Mouse (Mus musculus): ENCODE data around the gene Phldb1. TPM values are rescaled to one million over a fixed set of nuclear protein-coding genes. Genes with fewer than 3 reads are reported as not detected.
A peak's percentile ranks its signal among the peaks of the same experiment; 100 is the strongest.

The Phldb1 gene
- polyA plus RNA-seq, 1 experiment from 2014 or later = 44.3 TPM

DNA sequence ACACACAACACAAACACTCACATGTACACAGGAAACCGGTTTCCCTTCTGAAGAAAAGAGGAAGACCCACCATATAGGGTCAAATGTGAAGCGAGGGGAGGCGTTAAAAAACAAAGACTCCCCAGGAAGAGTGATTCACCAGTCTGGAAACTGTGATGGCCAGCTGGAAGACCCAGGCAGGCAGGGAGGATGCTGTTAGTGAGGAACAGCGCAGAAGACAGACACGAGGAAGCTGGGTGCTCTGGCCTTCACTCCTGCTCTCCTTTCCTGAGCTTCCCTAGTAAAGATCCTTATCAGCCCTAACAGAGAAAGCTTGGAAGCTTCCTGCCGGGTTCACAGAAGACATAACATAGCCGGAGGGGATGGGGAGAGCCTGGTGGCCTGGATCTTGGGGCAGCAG, 12.0 kb downstream of the Phldb1 start:
- Histone ChIP-seq H3K9ac (ENCODE audit: low read length) (no peak overlapping the region), H3K4me3 (ENCODE audit: low read depth, low read length) (no peak overlapping the region), H3K4me1 (ENCODE audit: control insufficient read depth, insufficient read depth, low read length) (peaks cover 47% of the 10 kb centered on the region), H3K4me2 (ENCODE audit: low read depth) (no peak overlapping the region), H3K27ac (ENCODE audit: low read depth, low read length) (no peak overlapping the region), H3K27me3 (ENCODE audit: control insufficient read depth, insufficient read depth, low read length) (no peaks in the 10 kb centered on the region), H3K9me3 (ENCODE audit: control insufficient read depth, low read length) (no peaks in the 10 kb centered on the region), H3K36me3 (ENCODE audit: control insufficient read depth, insufficient read depth, low read length) (no peaks in the 10 kb centered on the region; the same call in 1 of the 2 replicates)
- 56% methylated on average over 7 of the region's 7 CpGs for WGBS
- DNase-seq (ENCODE audit: low spot score) (no peak), ATAC-seq (ENCODE audit: insufficient read depth, low FRiP score, low TSS enrichment) (no peak)

DNA sequence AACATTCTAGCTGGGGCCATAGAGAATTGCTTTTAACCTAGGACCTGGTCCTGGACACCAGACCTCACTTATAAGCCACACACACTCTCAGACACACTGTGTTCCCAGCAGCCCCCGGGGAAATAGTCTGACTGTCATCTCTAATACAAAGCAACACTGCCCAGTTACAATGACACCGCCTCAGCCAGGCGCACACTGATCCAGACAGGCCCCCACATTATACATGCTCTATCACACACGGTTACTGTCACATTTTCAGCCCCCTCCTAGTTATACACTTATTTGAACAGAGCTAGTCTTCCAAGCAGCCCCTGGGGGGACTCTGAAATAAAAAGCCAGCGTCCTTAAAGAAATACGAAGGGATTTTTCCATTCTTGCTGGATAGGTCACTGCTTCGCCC, 12.4 kb downstream of the Phldb1 start:
- 75% methylated on average over 7 of the region's 7 CpGs for WGBS
- ATAC-seq (ENCODE audit: insufficient read depth, low FRiP score, low TSS enrichment) (no peak), DNase-seq (ENCODE audit: low spot score) (no peak)
- Histone ChIP-seq H3K9ac (ENCODE audit: low read length) (no peak overlapping the region), H3K36me3 (ENCODE audit: control insufficient read depth, insufficient read depth, low read length) (peaks cover 3% of the 10 kb centered on the region; the same call in 1 of the 2 replicates), H3K9me3 (ENCODE audit: control insufficient read depth, low read length) (no peaks in the 10 kb centered on the region), H3K27me3 (ENCODE audit: control insufficient read depth, insufficient read depth, low read length) (no peaks in the 10 kb centered on the region), H3K4me1 (ENCODE audit: control insufficient read depth, insufficient read depth, low read length) (peaks cover 47% of the 10 kb centered on the region), H3K27ac (ENCODE audit: low read depth, low read length) (no peak overlapping the region), H3K4me2 (ENCODE audit: low read depth) (no peak overlapping the region), H3K4me3 (ENCODE audit: low read depth, low read length) (no peak overlapping the region)

GRCm38 (mm10) chr9:44721877-44722186, 13.2 kb downstream of the Phldb1 start:
- DNase-seq (ENCODE audit: low spot score) = no peak
- H3K27me3 ChIP-seq (ENCODE audit: control insufficient read depth, insufficient read depth, low read length) = no peaks in the 10 kb centered on the region
- 0 out of 2 replicates have a peak overlapping the region, but pooled peaks have one; percentile 27 for H3K27ac ChIP-seq (ENCODE audit: low read depth, low read length)
- no peak overlapping the region for H3K4me3 ChIP-seq (ENCODE audit: low read depth, low read length)
- 82% methylated on average over 3 of the region's 3 CpGs for WGBS
- H3K4me2 ChIP-seq (ENCODE audit: low read depth) = no peak overlapping the region; the same call in 1 of the 2 replicates
- no peak overlapping the region; the same call in 1 of the 2 replicates for H3K9ac ChIP-seq (ENCODE audit: low read length)
- H3K9me3 ChIP-seq (ENCODE audit: control insufficient read depth, low read length) = no peaks in the 10 kb centered on the region
- H3K36me3 ChIP-seq (ENCODE audit: control insufficient read depth, insufficient read depth, low read length) = peaks cover 3% of the 10 kb centered on the region; the same call in 1 of the 2 replicates
- peak; percentile 1; the same call in 1 of the 2 replicates for ATAC-seq (ENCODE audit: insufficient read depth, low FRiP score, low TSS enrichment)
- peaks cover 45% of the 10 kb centered on the region for H3K4me1 ChIP-seq (ENCODE audit: control insufficient read depth, insufficient read depth, low read length)

- Histone ChIP-seq H3K9ac (ENCODE audit: low read length) (peak overlapping the region; percentile 93), H3K4me3 (ENCODE audit: low read depth, low read length) (peak overlapping the region; percentile 83), H3K36me3 (ENCODE audit: control insufficient read depth, insufficient read depth, low read length) (peaks cover 4% of the 10 kb centered on the region), H3K27ac (ENCODE audit: low read depth, low read length) (peak overlapping the region; percentile 75), H3K27me3 (ENCODE audit: control insufficient read depth, insufficient read depth, low read length) (no peaks in the 10 kb centered on the region), H3K4me1 (ENCODE audit: control insufficient read depth, insufficient read depth, low read length) (peaks cover 41% of the 10 kb centered on the region), H3K9me3 (ENCODE audit: control insufficient read depth, low read length) (no peaks in the 10 kb centered on the region), H3K4me2 (ENCODE audit: low read depth) (peak overlapping the region; percentile 79)
- WGBS = 1% methylated on average over 40 of the region's 40 CpGs
- peak; percentile 86 for DNase-seq (ENCODE audit: low spot score)
- peak; percentile 81 for ATAC-seq (ENCODE audit: insufficient read depth, low FRiP score, low TSS enrichment)
These were observed 13.7 kb downstream of the Phldb1 start for GRCm38 (mm10) chr9:44721154-44721876.

- H3K9me3 ChIP-seq (ENCODE audit: control insufficient read depth, low read length) = no peaks in the 10 kb centered on the region
- no peak for DNase-seq (ENCODE audit: low spot score)
- H3K36me3 ChIP-seq (ENCODE audit: control insufficient read depth, insufficient read depth, low read length) = peaks cover 9% of the 10 kb centered on the region
- H3K27me3 ChIP-seq (ENCODE audit: control insufficient read depth, insufficient read depth, low read length) = no peaks in the 10 kb centered on the region
- ATAC-seq (ENCODE audit: insufficient read depth, low FRiP score, low TSS enrichment) = 0 out of 2 replicates have a peak, but pooled peaks have one; percentile 4
- 24% methylated on average over 9 of the region's 9 CpGs for WGBS
- peak overlapping the region; percentile 83 for H3K4me3 ChIP-seq (ENCODE audit: low read depth, low read length)
- H3K27ac ChIP-seq (ENCODE audit: low read depth, low read length) = peak overlapping the region; percentile 75
- peak overlapping the region; percentile 79 for H3K4me2 ChIP-seq (ENCODE audit: low read depth)
- peaks cover 35% of the 10 kb centered on the region for H3K4me1 ChIP-seq (ENCODE audit: control insufficient read depth, insufficient read depth, low read length)
- H3K9ac ChIP-seq (ENCODE audit: low read length) = peak overlapping the region; percentile 93
These were observed 14.4 kb downstream of the Phldb1 start for GRCm38 (mm10) chr9:44720358-44721153.

DNA sequence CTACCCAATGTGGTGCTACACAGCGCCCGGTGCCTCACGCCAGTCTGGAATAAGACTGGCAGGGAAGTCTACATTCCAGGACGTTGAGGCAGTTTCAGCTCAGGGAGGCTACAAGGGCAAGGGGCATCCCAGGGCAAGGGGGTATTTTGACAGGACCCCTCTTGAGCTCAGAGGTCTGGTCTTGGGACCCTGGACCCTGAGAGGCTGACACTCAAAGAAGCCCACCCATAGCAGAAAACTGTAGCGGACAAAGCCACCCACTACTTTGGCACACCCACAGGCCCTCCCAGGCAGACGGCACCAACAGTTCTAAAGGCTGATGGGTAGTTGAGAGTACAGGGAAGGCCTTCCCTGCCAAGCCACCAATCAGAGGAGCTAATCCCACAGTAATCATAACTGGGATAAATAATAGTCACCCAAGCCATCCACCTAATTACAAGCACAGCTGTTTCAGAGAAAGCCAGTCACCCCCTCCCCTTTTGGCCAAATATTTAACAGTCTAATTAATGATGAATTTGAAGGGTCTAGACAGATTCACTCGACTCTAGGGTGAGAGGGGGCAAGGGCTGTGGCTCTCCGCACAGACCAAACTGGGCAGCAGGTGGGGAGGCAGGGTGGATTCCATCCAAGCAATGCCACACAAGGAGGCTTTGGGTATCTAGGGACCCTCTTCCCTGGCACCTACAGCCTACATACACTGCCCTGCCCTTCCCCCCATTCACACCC, 15.2 kb downstream of the Phldb1 start:
- Histone ChIP-seq H3K27me3 (ENCODE audit: control insufficient read depth, insufficient read depth, low read length) (no peaks in the 10 kb centered on the region), H3K4me1 (ENCODE audit: control insufficient read depth, insufficient read depth, low read length) (peaks cover 31% of the 10 kb centered on the region), H3K9ac (ENCODE audit: low read length) (peak overlapping the region; percentile 93), H3K4me3 (ENCODE audit: low read depth, low read length) (peak overlapping the region; percentile 83), H3K4me2 (ENCODE audit: low read depth) (peak overlapping the region; percentile 79), H3K27ac (ENCODE audit: low read depth, low read length) (no peak overlapping the region), H3K36me3 (ENCODE audit: control insufficient read depth, insufficient read depth, low read length) (peaks cover 13% of the 10 kb centered on the region), H3K9me3 (ENCODE audit: control insufficient read depth, low read length) (no peaks in the 10 kb centered on the region)
- ATAC-seq (ENCODE audit: insufficient read depth, low FRiP score, low TSS enrichment) (no peak), DNase-seq (ENCODE audit: low spot score) (no peak)
- 87% methylated on average over 8 of the region's 8 CpGs for WGBS

DNA sequence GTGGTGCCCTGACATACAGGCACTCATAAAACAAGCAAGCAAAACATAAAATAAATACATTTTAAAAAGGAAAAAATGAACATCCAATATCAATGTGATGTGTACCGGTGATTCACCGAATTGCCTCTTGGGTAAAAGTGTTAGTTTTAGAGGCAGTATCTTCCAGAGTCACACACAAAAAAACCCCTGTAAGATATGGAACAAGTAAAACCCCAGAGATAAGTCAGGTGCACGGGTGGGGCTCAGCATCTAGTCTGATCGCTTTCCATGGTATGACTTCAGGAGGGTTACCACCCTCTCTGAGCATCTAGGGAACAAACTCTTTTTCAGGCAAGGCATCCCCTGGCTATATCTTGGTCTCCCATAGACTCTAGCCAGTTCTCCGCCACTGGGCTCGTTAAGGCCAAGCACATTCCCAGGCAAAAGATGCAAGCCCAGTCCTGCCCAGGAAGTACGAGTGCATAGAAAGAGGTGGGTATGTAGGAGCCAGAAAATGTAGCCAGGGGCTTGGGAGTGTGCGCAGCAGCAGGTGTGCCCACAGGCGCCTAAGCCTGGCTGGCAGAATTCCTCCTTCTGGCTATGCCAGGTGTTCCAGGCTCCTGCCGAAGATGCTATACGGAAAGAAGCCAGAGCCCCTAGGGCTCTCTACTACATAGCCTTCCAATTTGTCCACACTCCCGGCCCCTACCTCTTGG, 15.9 kb downstream of the Phldb1 start:
- Histone ChIP-seq H3K9me3 (ENCODE audit: control insufficient read depth, low read length) (no peaks in the 10 kb centered on the region), H3K4me1 (ENCODE audit: control insufficient read depth, insufficient read depth, low read length) (peaks cover 24% of the 10 kb centered on the region), H3K9ac (ENCODE audit: low read length) (no peak overlapping the region), H3K27ac (ENCODE audit: low read depth, low read length) (no peak overlapping the region), H3K27me3 (ENCODE audit: control insufficient read depth, insufficient read depth, low read length) (no peaks in the 10 kb centered on the region), H3K4me2 (ENCODE audit: low read depth) (no peak overlapping the region), H3K4me3 (ENCODE audit: low read depth, low read length) (no peak overlapping the region), H3K36me3 (ENCODE audit: control insufficient read depth, insufficient read depth, low read length) (peaks cover 13% of the 10 kb centered on the region)
- no peak for DNase-seq (ENCODE audit: low spot score)
- ATAC-seq (ENCODE audit: insufficient read depth, low FRiP score, low TSS enrichment) = no peak
- WGBS = 89% methylated on average over 12 of the region's 12 CpGs

GRCm38 (mm10) chr9:44717822-44718242, 17.2 kb downstream of the Phldb1 start:
- 84% methylated on average over 10 of the region's 10 CpGs for WGBS
- Histone ChIP-seq H3K4me3 (ENCODE audit: low read depth, low read length) (no peak overlapping the region), H3K27ac (ENCODE audit: low read depth, low read length) (no peak overlapping the region), H3K4me1 (ENCODE audit: control insufficient read depth, insufficient read depth, low read length) (peaks cover 18% of the 10 kb centered on the region), H3K27me3 (ENCODE audit: control insufficient read depth, insufficient read depth, low read length) (no peaks in the 10 kb centered on the region), H3K9ac (ENCODE audit: low read length) (no peak overlapping the region), H3K36me3 (ENCODE audit: control insufficient read depth, insufficient read depth, low read length) (peaks cover 13% of the 10 kb centered on the region), H3K9me3 (ENCODE audit: control insufficient read depth, low read length) (no peaks in the 10 kb centered on the region), H3K4me2 (ENCODE audit: low read depth) (no peak overlapping the region)
- DNase-seq (ENCODE audit: low spot score) (no peak), ATAC-seq (ENCODE audit: insufficient read depth, low FRiP score, low TSS enrichment) (no peak)
